8 mouse cellular contexts compared by ENCODE assay signal in genomic region chr7:28740949-28741348, GRCm38 (mm10). TPM values are rescaled to one million over a fixed set of nuclear protein-coding genes. Genes with fewer than 3 reads are reported as not detected.
DNase-seq lines count a peak whose midpoint lies in the region; ATAC-seq and TF ChIP-seq lines count a peak whose summit lies in the region.

No protein-coding gene starts in this region.

- peak overlapping the region; percentile 72 for H3K27ac ChIP-seq in heart, embryonic 13.5 days (replicated peaks)
- H3K27ac ChIP-seq in ES-Bruce4 (ENCODE audit: insufficient read depth, low read length) = peak overlapping the region; percentile 45
- H3K27ac ChIP-seq in forebrain, embryonic 16.5 days (ENCODE audit: low read length) = no peak overlapping the region; the same call in 1 of the 2 replicates
- H3K27ac ChIP-seq in midbrain, embryonic 10.5 days (replicated peaks) = peak overlapping the region; percentile 93

- H3K27me3 ChIP-seq in heart, embryonic 13.5 days (replicated peaks) = no peaks in the 10 kb centered on the region
- no peaks in the 10 kb centered on the region for H3K27me3 ChIP-seq in ES-Bruce4 (ENCODE audit: control insufficient read depth, insufficient read depth, low read length, poor library complexity, severe bottlenecking)
- no peaks in the 10 kb centered on the region for H3K27me3 ChIP-seq in forebrain, embryonic 16.5 days (replicated peaks; ENCODE audit: control insufficient read depth, insufficient read depth, low read length)
- H3K27me3 ChIP-seq in midbrain, embryonic 10.5 days (ENCODE audit: low read depth, poor library complexity, severe bottlenecking) = no peaks in the 10 kb centered on the region

- no peaks in the 10 kb centered on the region for H3K9me3 ChIP-seq in heart, embryonic 13.5 days
- H3K9me3 ChIP-seq in ES-Bruce4 (replicated peaks; ENCODE audit: control insufficient read depth, insufficient read depth, low read length, poor library complexity, severe bottlenecking) = no peaks in the 10 kb centered on the region
- H3K9me3 ChIP-seq in forebrain, embryonic 16.5 days (ENCODE audit: control insufficient read depth, low read length) = no peaks in the 10 kb centered on the region
- H3K9me3 ChIP-seq in midbrain, embryonic 10.5 days (replicated peaks) = no peaks in the 10 kb centered on the region

- TF ChIP-seq POLR2A in ES-Bruce4 (IDR thresholded peaks at IDR 0.05; ENCODE audit: insufficient read depth, low read length) = no peak

- WGBS in heart, embryonic 13.5 days = 34% methylated on average over 9 of the region's 9 CpGs
- WGBS in forebrain, embryonic 16.5 days = 42% methylated on average over 9 of the region's 9 CpGs
- 46% methylated on average over 9 of the region's 9 CpGs for whole genome bisulfite sequencing in midbrain, embryonic 10.5 days

- peak overlapping the region; percentile 87 for H3K4me2 ChIP-seq in heart, embryonic 13.5 days
- peak overlapping the region; percentile 72 for H3K4me2 ChIP-seq in forebrain, embryonic 16.5 days (ENCODE audit: low read length)

- ATAC-seq in heart, embryonic 13.5 days (ENCODE audit: extremely low read depth, insufficient number of reproducible peaks, low FRiP score, low TSS enrichment) = no peak
- no peak for ATAC-seq in forebrain, embryonic 16.5 days
- no peak for ATAC-seq in inflammation-experienced regulatory T-cells, adult 6 months

- TF ChIP-seq EP300 in ES-Bruce4 (IDR thresholded peaks at IDR 0.05; ENCODE audit: insufficient read depth, low read depth, low read length) = no peak

- H3K4me3 ChIP-seq in heart, embryonic 13.5 days = peak overlapping the region; percentile 70
- peak overlapping the region; percentile 84 for H3K4me3 ChIP-seq in ES-Bruce4 (ENCODE audit: low read depth, low read length)
- H3K4me3 ChIP-seq in forebrain, embryonic 16.5 days (replicated peaks; ENCODE audit: low read length) = peak overlapping the region; percentile 59
- peak overlapping the region; percentile 81 for H3K4me3 ChIP-seq in midbrain, embryonic 10.5 days

- no peak for TF ChIP-seq CTCF in ES-Bruce4 (IDR thresholded peaks at IDR 0.05; ENCODE audit: low read depth, low read length)

- peaks cover 65% of the 10 kb centered on the region for H3K36me3 ChIP-seq in heart, embryonic 13.5 days
- H3K36me3 ChIP-seq in ES-Bruce4 (ENCODE audit: control insufficient read depth, insufficient read depth, low read length, poor library complexity, severe bottlenecking) = 0 out of 2 replicates have a peak, but pooled peaks cover 3% of the 10 kb centered on the region
- H3K36me3 ChIP-seq in forebrain, embryonic 16.5 days (ENCODE audit: control insufficient read depth, insufficient read depth) = 0 out of 2 replicates have a peak, but pooled peaks cover 5% of the 10 kb centered on the region
- peaks cover 62% of the 10 kb centered on the region for H3K36me3 ChIP-seq in midbrain, embryonic 10.5 days

- H3K4me1 ChIP-seq in heart, embryonic 13.5 days = peaks cover 16% of the 10 kb centered on the region
- H3K4me1 ChIP-seq in ES-Bruce4 (ENCODE audit: control insufficient read depth, insufficient read depth, low read length) = peaks cover 2% of the 10 kb centered on the region
- peaks cover 14% of the 10 kb centered on the region for H3K4me1 ChIP-seq in forebrain, embryonic 16.5 days (replicated peaks; ENCODE audit: control insufficient read depth, insufficient read depth, low read length)
- peaks cover 19% of the 10 kb centered on the region for H3K4me1 ChIP-seq in midbrain, embryonic 10.5 days

- no peak for DNase-seq in heart, adult 11 months
- no peak for DNase-seq in midbrain, embryonic 10.5 days (ENCODE audit: low spot score)
- DNase-seq in right cerebral cortex, postnatal 14 days = no peak
- no peak for DNase-seq in cerebellum, postnatal 36 days

- H3K9ac ChIP-seq in heart, embryonic 13.5 days = peak overlapping the region; percentile 93
- peak overlapping the region; percentile 66 for H3K9ac ChIP-seq in ES-Bruce4 (ENCODE audit: low read depth, poor library complexity, severe bottlenecking)
- peak overlapping the region; percentile 54 for H3K9ac ChIP-seq in forebrain, embryonic 16.5 days (replicated peaks; ENCODE audit: low read depth, low read length)

RNA-seq across cellular contexts. Expression of gene Mrps12, which starts 0.7 kb away (rescaled TPM):
- polyA plus RNA-seq in heart, embryonic 13.5 days (2015; fragmentation: Nextera tagmentation; extraction: Ambion mirVana) = 108 and 117 TPM in 2 replicates
- 53.5 and 60.9 TPM in 2 replicates for polyA plus RNA-seq in ES-Bruce4 (2011; ENCODE audit: insufficient read depth, insufficient read length, low read depth, missing spikeins)
- 105 and 111 TPM in 2 replicates for polyA plus RNA-seq in forebrain, embryonic 16.5 days (2015; fragmentation: Nextera tagmentation; extraction: Ambion mirVana)
- polyA plus RNA-seq in midbrain, embryonic 10.5 days (2016; fragmentation: Nextera tagmentation; extraction: Ambion mirVana) = 139 and 147 TPM in 2 replicates
- 10 to 100 TPM; 55.8 to 67.1 (median 65.2) TPM for polyA plus RNA-seq in inflammation-experienced regulatory T-cells, adult 6 months (2017; shearing (Covaris generic))

RNA-seq across cellular contexts. Expression of gene Sars2, which starts 0.8 kb away (rescaled TPM):
- polyA plus RNA-seq in heart, embryonic 13.5 days (2015; fragmentation: Nextera tagmentation; extraction: Ambion mirVana) = 20.2 and 20.4 TPM in 2 replicates
- polyA plus RNA-seq in ES-Bruce4 (2011; ENCODE audit: insufficient read depth, insufficient read length, low read depth, missing spikeins) = 22.4 and 22.5 TPM in 2 replicates
- 16.9 and 17.2 TPM in 2 replicates for polyA plus RNA-seq in forebrain, embryonic 16.5 days (2015; fragmentation: Nextera tagmentation; extraction: Ambion mirVana)
- polyA plus RNA-seq in midbrain, embryonic 10.5 days (2016; fragmentation: Nextera tagmentation; extraction: Ambion mirVana) = 39.9 and 41.8 TPM in 2 replicates
- polyA plus RNA-seq in inflammation-experienced regulatory T-cells, adult 6 months (2017; shearing (Covaris generic)) = 10 to 100 TPM in 2 of 3 experiments, 1 to 10 TPM in 1; 9.1 to 13.2 (median 10.8) TPM

RNA-seq across cellular contexts. Expression of gene Ccer2, which starts 15.0 kb away (rescaled TPM):
- polyA plus RNA-seq in heart, embryonic 13.5 days (2015; fragmentation: Nextera tagmentation; extraction: Ambion mirVana) = not detected in 2 replicates
- not detected in 2 replicates for polyA plus RNA-seq in ES-Bruce4 (2011; ENCODE audit: insufficient read depth, insufficient read length, low read depth, missing spikeins)
- polyA plus RNA-seq in forebrain, embryonic 16.5 days (2015; fragmentation: Nextera tagmentation; extraction: Ambion mirVana) = not detected in 2 replicates
- 0.20 TPM in 1 of 2 replicates, not detected in the other for polyA plus RNA-seq in midbrain, embryonic 10.5 days (2016; fragmentation: Nextera tagmentation; extraction: Ambion mirVana)
- polyA plus RNA-seq in inflammation-experienced regulatory T-cells, adult 6 months (2017; shearing (Covaris generic)) = not detected

RNA-seq across cellular contexts. Expression of gene Fbxo17, which starts 24.3 kb away (rescaled TPM):
- 10.6 and 11.4 TPM in 2 replicates for polyA plus RNA-seq in heart, embryonic 13.5 days (2015; fragmentation: Nextera tagmentation; extraction: Ambion mirVana)
- polyA plus RNA-seq in ES-Bruce4 (2011; ENCODE audit: insufficient read depth, insufficient read length, low read depth, missing spikeins) = 6.7 and 7.0 TPM in 2 replicates
- polyA plus RNA-seq in forebrain, embryonic 16.5 days (2015; fragmentation: Nextera tagmentation; extraction: Ambion mirVana) = 3.3 and 4.2 TPM in 2 replicates
- 9.0 and 9.5 TPM in 2 replicates for polyA plus RNA-seq in midbrain, embryonic 10.5 days (2016; fragmentation: Nextera tagmentation; extraction: Ambion mirVana)
- 1 to 10 TPM; 1.4 to 9.9 (median 6.4) TPM for polyA plus RNA-seq in inflammation-experienced regulatory T-cells, adult 6 months (2017; shearing (Covaris generic))

RNA-seq across cellular contexts. Expression of gene Sirt2, which starts 25.6 kb away (rescaled TPM):
- 48.9 and 51.5 TPM in 2 replicates for polyA plus RNA-seq in heart, embryonic 13.5 days (2015; fragmentation: Nextera tagmentation; extraction: Ambion mirVana)
- 28.1 and 30.5 TPM in 2 replicates for polyA plus RNA-seq in ES-Bruce4 (2011; ENCODE audit: insufficient read depth, insufficient read length, low read depth, missing spikeins)
- polyA plus RNA-seq in forebrain, embryonic 16.5 days (2015; fragmentation: Nextera tagmentation; extraction: Ambion mirVana) = 107 and 122 TPM in 2 replicates
- 62.7 and 71.6 TPM in 2 replicates for polyA plus RNA-seq in midbrain, embryonic 10.5 days (2016; fragmentation: Nextera tagmentation; extraction: Ambion mirVana)
- 100 to 1,000 TPM in 1 of 3 experiments, 10 to 100 TPM in 2; 65.3 to 134 (median 90.9) TPM for polyA plus RNA-seq in inflammation-experienced regulatory T-cells, adult 6 months (2017; shearing (Covaris generic))
